Mouse (Mus musculus): ENCODE data around the gene Pdzd8.

The Pdzd8 gene

GRCm38 (mm10) chr19:59276354-59276753 is 69.2 kb downstream of the Pdzd8 start:
- no peak for DNase-seq (ENCODE audit: low spot score in 2 of 2)

- no peak for DNase-seq (ENCODE audit: low spot score in 2 of 2)
Observed at GRCm38 (mm10) chr19:59273190-59273589, 72.4 kb downstream of the Pdzd8 start.

GRCm38 (mm10) chr19:59267417-59267963 is 78.1 kb downstream of the Pdzd8 start:
- no peak for DNase-seq (ENCODE audit: low spot score in 2 of 2)

DNA sequence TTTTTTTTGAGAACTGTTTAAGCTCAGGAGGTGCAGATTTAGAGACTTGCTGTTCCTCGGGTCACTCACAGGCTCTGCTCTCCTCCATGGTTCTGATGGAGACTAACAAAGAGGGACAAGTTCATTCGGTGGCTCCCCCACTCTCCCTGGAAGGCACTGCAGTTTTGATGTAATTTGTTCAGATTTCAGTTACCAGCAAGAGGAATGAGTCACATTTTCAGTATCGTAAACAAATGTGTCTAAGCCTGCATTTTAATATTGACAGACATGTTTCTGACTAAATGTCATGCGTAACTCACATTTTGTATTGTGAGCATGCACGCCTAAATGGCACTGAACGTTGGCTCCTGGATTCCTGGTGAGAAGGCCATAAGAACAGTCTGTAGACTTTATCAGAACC is 79.7 kb downstream of the Pdzd8 start:
- no peak for DNase-seq (ENCODE audit: low spot score in 2 of 2)

DNA sequence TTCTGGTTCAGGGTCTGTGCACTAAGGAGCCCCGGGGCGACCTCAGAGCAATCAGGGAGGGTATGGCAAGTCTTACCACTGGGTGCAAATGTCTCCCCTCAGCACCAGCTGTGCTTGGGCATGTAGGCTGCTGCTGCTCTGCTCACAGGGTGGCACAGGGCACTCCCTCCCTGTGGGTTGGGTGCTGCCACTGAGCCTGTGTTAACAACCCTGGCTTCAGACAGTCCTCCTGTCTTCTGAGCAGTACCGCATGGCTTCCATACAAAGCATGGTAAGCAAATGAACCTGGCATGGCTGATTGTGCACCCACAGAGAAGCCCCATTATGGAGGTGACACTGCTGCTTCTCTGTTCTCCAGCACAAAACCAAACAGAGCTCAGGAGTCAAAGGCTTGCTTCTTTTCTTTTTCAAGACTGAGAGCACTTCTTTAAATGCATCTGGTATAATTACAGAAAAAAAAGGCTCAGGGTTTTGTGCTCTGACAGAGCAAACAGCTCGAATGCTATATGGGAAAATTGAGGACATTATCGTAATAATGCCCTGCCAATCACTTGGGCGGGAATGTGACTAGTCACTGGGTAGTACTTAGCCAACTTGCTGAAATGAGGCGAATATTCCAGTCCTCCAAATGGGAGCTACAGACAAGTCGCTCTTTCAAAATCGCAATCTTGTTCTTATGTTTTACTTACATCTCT is 80.6 kb downstream of the Pdzd8 start:
- DNase-seq (ENCODE audit: low spot score in 2 of 2) = no peak

- no peak for DNase-seq (ENCODE audit: low spot score in 2 of 2)
Observed at GRCm38 (mm10) chr19:59263171-59263570, 82.4 kb downstream of the Pdzd8 start.

DNA sequence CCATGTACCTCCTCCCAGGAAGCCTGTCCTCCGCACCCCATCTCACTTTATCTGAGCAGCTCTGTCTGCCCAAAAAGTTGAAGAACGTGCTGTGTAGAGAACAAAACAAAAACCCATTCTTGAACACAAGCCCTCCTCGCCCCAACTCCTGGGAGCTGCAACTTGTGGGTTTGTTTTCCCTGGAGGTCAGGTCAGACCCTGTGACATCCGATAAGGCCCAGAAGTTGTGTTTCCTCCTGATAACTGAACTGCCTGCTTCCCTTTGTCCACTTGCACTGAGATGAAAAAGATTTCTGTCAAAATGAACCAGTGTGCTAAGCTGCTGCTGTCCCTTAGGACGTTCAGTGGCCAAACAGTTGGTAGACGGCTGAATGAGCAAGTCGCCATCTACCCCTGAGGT is 84.0 kb downstream of the Pdzd8 start:
- no peak for DNase-seq (ENCODE audit: low spot score in 2 of 2)

GRCm38 (mm10) chr19:59260718-59261442 is 84.7 kb downstream of the Pdzd8 start, which contains the start of gene Slc18a2:
Gene Slc18a2, plus strand, starts transcription at chr19:59260896.
- DNase-seq (ENCODE audit: low spot score in 2 of 2) = no peak

DNA sequence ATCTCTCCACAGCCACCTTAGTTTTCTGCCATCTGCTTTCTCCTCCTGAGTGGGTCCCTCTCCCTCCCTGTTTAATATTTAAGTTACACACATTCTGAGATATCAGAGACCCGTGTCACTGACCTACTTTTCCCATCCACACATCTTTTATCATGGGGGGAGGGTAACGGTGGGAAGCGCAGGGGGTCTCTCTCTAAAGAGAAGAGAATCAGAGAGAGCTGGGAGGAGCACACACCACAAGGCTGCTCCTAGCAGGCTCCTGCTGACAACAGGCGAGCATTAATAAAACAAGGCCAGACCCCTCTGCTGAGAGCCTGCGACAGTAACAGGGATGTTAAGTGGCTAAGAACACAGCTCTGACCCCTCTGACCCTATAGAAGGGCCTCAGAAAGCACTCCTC is 85.9 kb downstream of the Pdzd8 start:
- no peak for DNase-seq (ENCODE audit: low spot score in 2 of 2)

- DNase-seq (ENCODE audit: low spot score in 2 of 2) = no peak
Observed at GRCm38 (mm10) chr19:59252651-59253050, 92.9 kb downstream of the Pdzd8 start.

DNA sequence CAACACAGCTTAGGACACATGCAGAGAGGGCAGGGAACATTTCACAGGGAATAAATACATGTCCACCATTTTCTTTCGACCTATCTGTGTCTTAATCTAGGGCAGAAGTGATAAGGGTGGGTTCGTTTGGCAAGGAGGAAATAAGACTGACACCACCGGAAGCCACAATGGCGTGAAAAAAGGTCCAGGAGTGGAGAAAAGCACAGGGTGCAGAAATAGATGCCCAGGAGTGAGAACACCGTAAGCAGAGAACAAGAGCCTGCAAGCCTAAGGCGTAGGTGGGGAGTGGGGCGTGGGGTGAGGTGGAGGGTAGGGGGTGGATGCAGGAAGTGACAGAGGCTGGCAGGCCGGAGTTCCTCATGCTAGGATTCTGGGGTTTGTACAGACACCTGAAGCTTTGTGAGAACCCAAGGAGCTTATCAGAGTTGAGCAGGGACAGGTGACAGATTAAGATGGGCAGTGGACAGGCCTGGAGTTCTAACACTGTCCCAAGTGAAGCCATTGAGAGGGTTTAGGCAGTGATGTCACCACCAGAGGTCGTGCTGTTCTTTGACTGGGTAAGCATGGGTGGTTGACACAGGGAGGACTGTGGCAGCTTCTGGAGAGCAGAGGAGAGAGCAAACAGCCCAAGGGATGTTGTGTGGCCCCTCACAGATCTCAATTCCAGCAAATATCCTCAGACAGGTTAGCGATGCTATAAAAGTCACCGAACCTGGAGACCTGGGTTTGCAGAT is 96.9 kb downstream of the Pdzd8 start:
- no peak for DNase-seq (ENCODE audit: low spot score in 2 of 2)

DNA sequence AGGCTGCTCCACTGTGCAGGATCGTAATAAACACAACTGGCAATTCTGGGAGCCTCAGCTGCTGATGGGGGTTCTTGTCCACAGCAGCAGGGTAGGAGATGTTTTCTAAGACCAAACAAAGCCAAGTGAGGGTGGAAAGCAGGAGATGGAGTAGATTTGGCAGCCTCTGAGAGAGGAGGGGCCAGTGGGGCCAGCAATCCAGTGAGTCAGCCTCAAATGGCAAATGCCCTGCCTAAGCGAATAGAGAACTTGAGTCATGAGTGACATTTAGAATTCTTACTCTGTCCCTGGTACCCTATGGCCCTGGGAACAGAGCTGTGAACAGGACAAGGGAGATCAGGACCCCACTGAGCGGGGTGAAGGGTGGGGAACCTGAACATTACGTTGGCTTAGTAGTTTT is 97.4 kb downstream of the Pdzd8 start:
- DNase-seq (ENCODE audit: low spot score in 2 of 2) = no peak

Measured in frontal cortex, postnatal 25 days (tissue).